Comparison of ENCODE assay signal across 18 mouse cellular contexts in the genomic region with DNA sequence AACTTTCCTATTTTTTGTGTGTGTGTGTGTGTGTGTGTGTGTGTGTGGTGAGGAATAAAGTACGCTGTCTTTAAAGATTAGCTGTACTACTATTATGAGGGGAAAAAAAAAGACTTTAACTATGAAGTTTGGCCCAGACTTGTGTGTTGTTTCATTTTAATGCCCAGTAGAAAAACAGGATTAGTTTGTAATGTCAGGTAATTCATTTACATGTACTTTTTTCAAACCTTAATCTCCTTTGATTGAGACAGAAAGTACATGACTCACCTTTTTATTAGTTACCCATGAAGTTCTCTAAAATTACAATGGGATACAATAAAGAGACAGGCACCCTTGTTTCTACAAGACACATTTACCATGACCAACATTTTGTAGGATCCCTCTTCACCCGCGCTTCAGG.
DNase-seq lines count a peak whose midpoint lies in the region; ATAC-seq and TF ChIP-seq lines count a peak whose summit lies in the region.
"Had no signal": no experiment of that assay in that cellular context is flagged by ENCODE, and none has a peak within 500 bp of the region (broad histone marks: within the 10 kb centered on the region; RNA-seq: fewer than 3 reads in every experiment).

No protein-coding gene starts in this region.

- no peaks in the 10 kb centered on the region for H3K36me3 ChIP-seq in kidney, adult 2 months (ENCODE audit: control insufficient read depth, insufficient read depth, low read length)
- no peaks in the 10 kb centered on the region for H3K36me3 ChIP-seq in stomach, embryonic 16.5 days (ENCODE audit: control insufficient read depth, insufficient read depth, low read length)

- H3K27me3 ChIP-seq in kidney, adult 2 months (replicated peaks; ENCODE audit: control insufficient read depth, insufficient read depth, low read length), result no peaks in the 10 kb centered on the region
- H3K27me3 ChIP-seq in Patski, result no peaks in the 10 kb centered on the region
- no peaks in the 10 kb centered on the region for H3K27me3 ChIP-seq in stomach, embryonic 16.5 days (ENCODE audit: control insufficient read depth, insufficient read depth, low read length)
- H3K27me3 ChIP-seq: embryonic facial prominence, embryonic 13.5 days; forebrain, embryonic 13.5 days; forebrain, embryonic 15.5 days had no signal

- in situ Hi-C loops in Patski (cut with MboI; ENCODE audit: low pct_unique_long_range_greater_than_20kb), result no loop called here

- TF ChIP-seq CTCF in kidney, adult 2 months (conservative IDR thresholded peaks at IDR 0.05; ENCODE audit: insufficient read depth, insufficient read length, low read depth, low read length), result no peak
- no peak for TF ChIP-seq CTCF in Patski (IDR thresholded peaks at IDR 0.05)

- H3K9me3 ChIP-seq in stomach, embryonic 16.5 days (replicated peaks; ENCODE audit: control insufficient read depth, low read length), result no peaks in the 10 kb centered on the region
- H3K9me3 ChIP-seq: embryonic facial prominence, embryonic 13.5 days; forebrain, embryonic 13.5 days; forebrain, embryonic 15.5 days had no signal

- peak overlapping the region; percentile 22; the same call in 1 of the 2 replicates for H3K27ac ChIP-seq in kidney, adult 2 months (ENCODE audit: insufficient read depth, low read depth, low read length)
- H3K27ac ChIP-seq in stomach, embryonic 16.5 days (ENCODE audit: low read length), result peak overlapping the region; percentile 64; the same call in 1 of the 2 replicates
- H3K27ac ChIP-seq: embryonic facial prominence, embryonic 13.5 days; forebrain, embryonic 13.5 days; forebrain, embryonic 15.5 days had no signal

- no peak overlapping the region for H3K4me3 ChIP-seq in kidney, adult 2 months (ENCODE audit: insufficient read depth, low read depth, low read length)
- H3K4me3 ChIP-seq in stomach, embryonic 16.5 days (replicated peaks; ENCODE audit: low read length), result no peak overlapping the region
- H3K4me3 ChIP-seq: embryonic facial prominence, embryonic 13.5 days; forebrain, embryonic 13.5 days; forebrain, embryonic 15.5 days had no signal

- peaks cover 8% of the 10 kb centered on the region; the same call in 1 of the 2 replicates for H3K4me1 ChIP-seq in kidney, adult 2 months (ENCODE audit: control insufficient read depth, insufficient read depth, low read length)
- H3K4me1 ChIP-seq in stomach, embryonic 16.5 days (ENCODE audit: control insufficient read depth, insufficient read depth, low read length), result no peaks in the 10 kb centered on the region
- H3K4me1 ChIP-seq: forebrain, embryonic 15.5 days had no signal

- no peak overlapping the region for H3K9ac ChIP-seq in stomach, embryonic 16.5 days (ENCODE audit: low read length)
- H3K9ac ChIP-seq: embryonic facial prominence, embryonic 13.5 days; forebrain, embryonic 13.5 days; forebrain, embryonic 15.5 days; forebrain, postnatal 0 days had no signal

- POLR2A ChIA-PET in Patski (lab: Charles Lee), result interaction anchor here (1.2 kb wide), 1 partner anchor 620 kb away, joined by 3 read pairs; no protein-coding TSS in a partner anchor

- no peak for ATAC-seq in Patski
- ATAC-seq in stomach, embryonic 16.5 days (ENCODE audit: insufficient read depth, low FRiP score), result no peak
- ATAC-seq: activated CD4-positive, CD25-positive, alpha-beta regulatory T cell, adult 4 months; forebrain, embryonic 13.5 days; forebrain, embryonic 15.5 days; forebrain, postnatal 0 days had no signal

- TF ChIP-seq POLR2A in kidney, adult 2 months (IDR thresholded peaks at IDR 0.05; ENCODE audit: low read depth, low read length), result no peak

- DNase-seq in kidney, adult 2 months, result peak; percentile 36
- DNase-seq in kidney, postnatal 10 days, result no peak
- DNase-seq in Patski (ENCODE audit: low read depth, low spot score) (peak; percentile 41), adipocyte (ENCODE audit: low spot score) (no peak)
- DNase-seq in layer of hippocampus, adult 9-11 months, result no peak
- DNase-seq: adrenal gland, postnatal 10 days; adrenal gland, postnatal 25 days; cerebellum, adult 11 months; cerebellum, adult 18-20 months; cerebellum, adult 8-10 months; cerebellum, adult 9-11 months; cerebellum, postnatal 25 days; forebrain, postnatal 0 days had no signal

- CTCF ChIA-PET in Patski (lab: Charles Lee), result no interaction called here

- 73% methylated on average over 3 of the region's 3 CpGs for WGBS in kidney, adult 2 months
- WGBS in stomach, embryonic 16.5 days, result 85% methylated on average over 3 of the region's 3 CpGs

- H3K4me2 ChIP-seq in stomach, embryonic 16.5 days (ENCODE audit: low read depth, low read length), result no peak overlapping the region
- H3K4me2 ChIP-seq: embryonic facial prominence, embryonic 13.5 days; forebrain, embryonic 13.5 days; forebrain, embryonic 15.5 days had no signal

Comparison
In these comparisons a context has a peak if more than half of its experiments do, and no peak if none do; other contexts are left out.
1. DNase-seq: peak in kidney, adult 2 months (single experiment) and Patski (single experiment); none in kidney, postnatal 10 days (single experiment), layer of hippocampus, adult 9-11 months (single experiment) and adipocyte (single experiment).